Mouse (Mus musculus) gastrocnemius, postnatal 14 days (tissue): ENCODE results near the gene 2810004N23Rik. TPM values are rescaled to one million over a fixed set of nuclear protein-coding genes. Genes with fewer than 3 reads are reported as not detected.

Source experiments
- DNase-seq: peaks from one replicate; pipeline ENCODE4 v3.0.0; 2021; ENCODE audit warnings: mixed read lengths
- intact Hi-C: fragments of 180-260 bp; cut with DNase I; formaldehyde crosslinking; loops from one replicate; pipeline ENCODE4 v1.15.1; 2025; ENCODE audit warnings: low total_unique reads
- total RNA-seq, 2 experiments: library from RNA; stranded (reverse); gene quantifications; 2 replicates each; pipeline ENCODE4 v1.2.3; 2021

Gene 2810004N23Rik
- total RNA-seq, 2 experiments from 2014 or later: 25.1 to 30.6 TPM

DNA sequence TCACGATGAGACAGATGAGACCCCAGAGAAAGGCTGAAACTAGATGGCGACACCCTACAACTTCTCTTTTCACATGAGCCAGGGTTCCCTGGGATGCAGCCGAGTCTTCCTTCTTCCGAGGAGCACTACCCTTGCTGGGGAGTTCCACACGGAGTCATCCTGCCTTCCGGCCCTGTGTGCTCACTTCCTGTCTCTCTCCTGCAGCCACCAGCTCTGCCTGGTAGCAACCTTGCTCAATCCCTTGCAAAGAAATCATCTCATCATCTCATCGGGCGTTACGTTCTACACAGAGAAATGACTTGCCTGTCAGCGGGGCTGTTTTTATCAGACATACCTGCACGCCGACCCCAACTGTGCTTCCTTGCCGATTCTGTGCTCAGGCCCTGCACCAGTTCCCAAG lies 32.9 kb downstream of the 2810004N23Rik start:
- DNase-seq: no peak
- intact Hi-C loops: no loop called here

DNA sequence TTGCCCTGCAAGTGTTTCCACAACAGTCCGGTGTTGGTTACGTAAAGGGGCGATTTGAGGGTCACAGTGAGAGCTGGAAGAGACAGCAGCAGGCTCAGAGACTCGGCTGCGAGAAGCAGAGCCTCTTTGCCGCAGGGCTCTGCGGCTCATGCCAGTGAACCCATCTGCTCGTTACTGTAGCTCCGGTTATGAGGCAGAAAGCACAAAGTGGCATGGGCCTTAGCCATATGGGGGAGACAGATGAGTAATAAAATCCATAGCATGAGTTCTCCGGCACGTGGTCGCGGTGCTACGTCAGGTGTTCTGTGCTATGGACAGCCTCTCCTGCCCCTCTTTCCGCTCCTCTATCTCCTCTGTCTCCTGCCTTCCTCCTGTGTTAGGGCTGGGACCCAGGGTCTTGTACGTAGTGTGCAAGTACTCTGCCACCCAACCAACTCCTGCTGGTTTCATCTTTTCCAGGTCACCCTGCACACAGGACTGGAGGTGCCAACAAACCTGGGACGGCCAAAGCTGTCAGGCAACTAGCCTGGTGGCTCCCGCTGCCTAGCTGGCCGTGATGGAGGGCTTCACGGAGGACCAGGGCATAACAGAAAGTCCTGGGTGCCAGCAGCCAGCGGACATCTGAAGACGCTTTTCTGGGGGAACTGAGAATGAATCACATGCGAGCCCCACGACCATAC lies 34.2 kb downstream of the 2810004N23Rik start:
- DNase-seq: no peak
- intact Hi-C loops: no loop called here

DNA sequence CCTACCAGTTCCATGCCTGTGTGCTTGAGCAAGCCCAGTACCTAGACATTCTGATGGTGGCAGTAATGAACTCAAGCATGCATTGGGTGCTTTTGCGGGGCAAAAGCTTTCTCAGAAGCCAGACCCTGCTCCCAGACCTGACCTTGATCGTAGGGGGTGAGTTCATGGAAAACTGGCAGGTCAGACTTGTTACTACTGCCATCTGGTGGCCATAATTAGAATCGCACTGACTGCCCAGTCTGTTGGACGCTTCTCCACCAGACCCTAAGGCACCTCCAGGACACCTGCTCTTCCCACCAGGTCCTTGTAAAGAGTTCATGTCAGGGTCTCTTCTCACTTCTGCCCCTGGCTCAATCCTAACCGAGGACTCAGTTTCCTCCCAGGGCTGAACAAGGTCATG lies 35.5 kb downstream of the 2810004N23Rik start:
- peak; percentile 54 for DNase-seq
- intact Hi-C loops: loop anchor here (2.0 kb wide), 1 partner anchor 31 kb away; no protein-coding TSS in a partner anchor

DNA sequence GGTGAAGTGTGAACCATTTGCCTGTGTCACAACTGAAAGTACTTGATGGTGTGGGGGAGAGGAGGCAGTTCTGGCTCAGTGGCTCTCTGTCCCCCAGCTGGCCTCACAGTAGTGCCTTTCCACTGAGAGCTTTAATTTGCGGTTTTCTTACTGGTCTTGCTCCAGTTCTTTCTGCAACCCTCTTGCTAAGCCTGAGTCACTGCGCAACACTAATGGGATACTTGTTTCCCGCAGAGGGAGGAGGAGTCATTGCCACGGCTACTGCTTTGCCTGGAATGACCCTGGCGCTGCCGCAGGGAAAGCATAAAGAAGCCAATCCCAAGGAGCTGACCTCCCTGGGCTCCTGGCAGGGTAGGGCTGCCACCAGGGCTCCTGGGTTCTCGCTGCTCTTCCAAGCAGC lies 36.3 kb downstream of the 2810004N23Rik start:
- DNase-seq: peak; percentile 61
- intact Hi-C loops: loop anchor here (2.0 kb wide), 1 partner anchor 30 kb away; no protein-coding TSS in a partner anchor

DNA sequence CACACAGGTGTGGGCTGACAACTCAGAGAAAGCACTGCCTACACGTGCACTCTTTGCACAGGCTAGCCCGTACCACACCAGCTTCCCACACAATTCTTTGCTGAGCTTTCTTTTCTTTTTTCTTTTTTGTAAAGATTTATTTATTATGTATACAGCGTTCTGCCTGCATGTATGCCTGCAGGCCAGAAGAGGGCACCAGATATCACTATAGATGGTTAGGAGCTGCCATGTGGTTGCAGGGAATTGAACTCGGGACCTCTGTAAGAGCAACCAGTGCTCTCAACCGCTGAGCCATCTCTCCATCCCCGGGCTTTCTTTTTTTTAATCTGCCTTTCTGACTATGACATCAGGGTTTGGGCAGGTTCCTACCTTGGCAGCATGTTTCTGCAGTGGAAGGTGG lies 39.4 kb downstream of the 2810004N23Rik start:
- intact Hi-C loops: no loop called here
- no peak for DNase-seq

DNA sequence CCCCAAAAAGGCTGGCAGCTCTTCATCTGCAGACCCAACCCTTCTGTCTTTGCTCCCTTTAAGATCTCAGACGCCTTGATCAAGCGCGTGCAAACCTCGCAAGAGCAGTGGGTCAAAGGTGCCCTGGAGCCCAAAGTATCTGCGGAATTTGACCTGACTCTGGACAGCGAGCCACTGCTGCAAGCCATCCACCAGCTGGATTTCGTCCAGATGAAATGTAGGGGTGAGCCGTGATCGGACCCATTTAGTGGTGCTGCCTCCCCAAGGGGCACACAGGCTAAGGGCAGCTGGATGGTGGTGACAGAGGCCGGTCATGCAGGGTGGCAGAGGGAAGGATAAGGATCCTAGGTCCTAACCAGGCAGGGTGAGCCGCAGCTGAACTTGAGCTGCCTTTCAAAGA lies 42.8 kb downstream of the 2810004N23Rik start:
- intact Hi-C loops: no loop called here
- no peak for DNase-seq

DNA sequence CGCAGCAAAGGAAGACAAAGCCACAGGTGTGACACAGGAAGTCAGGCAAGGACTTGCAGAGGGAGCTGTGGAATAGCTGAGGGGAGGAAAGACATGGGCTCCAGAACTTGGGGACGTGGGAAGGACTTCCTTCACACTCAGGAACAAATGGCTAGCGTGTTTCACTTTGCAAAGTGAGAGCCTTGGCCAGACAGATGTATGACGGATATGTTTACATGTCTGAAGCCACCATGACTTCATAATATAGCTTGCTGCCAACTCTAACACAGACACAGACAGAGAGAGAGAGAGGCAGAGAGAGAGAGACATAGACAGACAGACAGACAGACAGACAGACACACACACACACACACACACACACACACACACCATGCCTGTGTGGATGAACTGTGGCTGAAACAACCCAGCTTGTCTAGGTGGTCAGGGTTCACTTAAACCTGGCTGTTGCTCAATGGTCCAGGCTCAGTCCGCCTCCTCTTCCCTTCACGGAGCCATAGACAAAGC lies 43.3 kb downstream of the 2810004N23Rik start:
- intact Hi-C loops: no loop called here

DNA sequence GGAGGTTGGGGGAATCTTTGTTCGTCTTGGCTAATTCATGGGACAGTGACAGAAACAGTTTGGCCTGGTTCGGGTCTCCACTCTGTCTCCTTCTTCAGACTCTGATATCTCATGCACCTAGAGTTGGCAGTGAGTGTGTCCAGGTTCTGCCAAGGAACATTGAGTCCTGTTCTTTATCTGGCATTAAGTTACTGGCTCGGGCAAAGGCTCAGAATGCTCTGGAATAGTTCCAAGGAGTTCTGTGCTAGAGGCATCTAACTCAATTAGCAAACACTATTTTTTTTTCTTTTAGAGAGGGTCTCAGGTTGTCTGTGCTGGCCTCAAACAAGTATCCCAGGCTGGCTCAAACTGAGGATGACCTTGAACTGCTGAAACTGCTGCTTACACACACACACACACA lies 45.6 kb downstream of the 2810004N23Rik start:
- intact Hi-C loops: no loop called here

More for the DNA sequence above, 43.3 kb downstream of the 2810004N23Rik start:
- DNase-seq: no peak

DNA sequence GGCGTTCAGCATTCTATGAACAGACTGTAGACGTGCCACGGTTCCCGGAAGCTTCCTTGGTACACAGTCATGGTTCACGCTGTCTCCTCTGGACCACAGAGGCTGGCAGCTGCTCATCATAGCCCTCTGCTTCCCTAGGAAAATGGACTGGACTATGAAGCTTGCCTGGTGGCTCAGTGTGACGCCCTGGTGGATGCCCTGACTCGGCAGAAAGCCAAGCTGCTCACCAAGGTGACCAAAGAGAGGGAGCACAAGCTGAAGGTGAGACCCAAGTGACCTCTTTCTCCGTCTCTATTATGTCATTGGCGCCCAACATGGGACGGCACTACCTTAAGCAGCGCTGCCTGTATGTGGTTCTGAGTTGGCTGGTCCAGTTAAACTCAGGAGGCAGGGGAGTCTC lies 46.1 kb downstream of the 2810004N23Rik start:
- DNase-seq: no peak
- intact Hi-C loops: no loop called here

More for the DNA sequence above, 45.6 kb downstream of the 2810004N23Rik start:
- no peak for DNase-seq

DNA sequence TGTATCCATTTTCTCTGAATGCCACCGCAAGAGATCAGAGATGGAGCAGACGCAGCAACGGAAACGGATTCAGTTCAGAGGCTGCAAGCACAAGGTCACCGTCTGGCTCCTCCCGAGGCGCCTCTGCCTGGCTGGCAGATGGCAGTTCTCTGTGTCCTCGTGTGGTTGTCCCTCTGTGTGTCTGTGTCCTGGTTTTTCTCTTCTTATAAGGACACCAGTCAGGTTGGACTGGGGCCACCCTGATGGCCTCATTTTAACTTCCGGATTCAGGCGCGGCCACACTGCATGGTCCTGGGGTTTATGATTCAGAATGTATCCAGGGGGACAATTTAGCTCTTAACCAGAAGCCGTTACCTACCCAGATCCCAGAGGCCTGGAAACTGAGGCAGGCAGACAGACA lies 47.0 kb downstream of the 2810004N23Rik start:
- no peak for DNase-seq
- intact Hi-C loops: no loop called here

DNA sequence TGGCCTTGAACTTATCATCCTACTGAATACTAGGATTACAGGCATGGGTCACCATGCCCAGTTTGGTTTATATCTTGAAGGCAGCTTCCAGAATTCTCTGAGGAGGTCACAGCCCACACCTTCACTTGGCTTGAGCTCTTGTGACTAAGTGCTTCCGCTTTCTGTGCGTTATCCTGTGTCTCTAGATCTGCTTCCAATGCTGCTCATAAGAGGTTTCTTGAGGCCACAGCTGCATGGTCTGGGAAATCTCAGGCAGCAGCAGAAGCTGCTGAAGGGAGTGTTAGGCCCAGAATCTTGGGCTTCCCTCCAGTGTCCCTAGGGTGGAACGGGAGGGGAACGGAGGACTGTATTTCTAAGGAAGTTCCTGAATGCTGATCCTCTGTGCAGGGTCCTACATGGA lies 49.6 kb downstream of the 2810004N23Rik start:
- DNase-seq: no peak
- intact Hi-C loops: no loop called here

DNA sequence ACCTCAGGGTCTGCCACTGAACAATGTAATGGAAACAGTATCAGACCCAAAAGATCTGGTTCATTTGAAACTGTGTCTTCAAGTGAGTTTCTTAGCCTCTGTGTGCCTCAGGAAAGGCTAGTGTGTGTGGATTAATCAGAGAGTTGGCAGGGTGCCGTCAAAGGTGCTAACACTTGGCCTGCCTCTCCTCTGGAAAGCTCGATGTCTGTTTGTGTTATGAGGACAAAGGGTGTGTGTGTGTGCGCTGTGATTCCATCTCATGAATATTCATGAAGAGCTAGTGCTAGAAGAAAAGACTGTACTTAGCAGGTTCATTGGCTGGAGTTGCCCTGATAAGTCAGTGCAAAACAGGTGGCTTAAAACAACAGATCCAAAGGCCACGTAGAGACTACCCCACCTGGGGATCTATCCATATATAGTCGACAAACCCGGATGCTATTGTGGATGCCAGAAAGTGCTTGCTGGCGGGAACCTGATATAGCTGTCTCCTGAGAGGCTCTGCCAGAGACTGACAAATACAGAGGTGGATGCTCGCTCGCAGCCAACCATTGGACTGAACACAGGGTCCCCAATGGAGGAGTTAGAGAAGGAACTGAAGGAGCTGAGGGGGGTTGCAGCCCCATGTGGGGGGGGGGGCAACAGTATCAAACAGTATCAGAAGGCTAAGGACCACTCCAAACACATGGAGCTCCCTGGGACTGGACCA lies 52.1 kb downstream of the 2810004N23Rik start:
- intact Hi-C loops: no loop called here
- DNase-seq: no peak

DNA sequence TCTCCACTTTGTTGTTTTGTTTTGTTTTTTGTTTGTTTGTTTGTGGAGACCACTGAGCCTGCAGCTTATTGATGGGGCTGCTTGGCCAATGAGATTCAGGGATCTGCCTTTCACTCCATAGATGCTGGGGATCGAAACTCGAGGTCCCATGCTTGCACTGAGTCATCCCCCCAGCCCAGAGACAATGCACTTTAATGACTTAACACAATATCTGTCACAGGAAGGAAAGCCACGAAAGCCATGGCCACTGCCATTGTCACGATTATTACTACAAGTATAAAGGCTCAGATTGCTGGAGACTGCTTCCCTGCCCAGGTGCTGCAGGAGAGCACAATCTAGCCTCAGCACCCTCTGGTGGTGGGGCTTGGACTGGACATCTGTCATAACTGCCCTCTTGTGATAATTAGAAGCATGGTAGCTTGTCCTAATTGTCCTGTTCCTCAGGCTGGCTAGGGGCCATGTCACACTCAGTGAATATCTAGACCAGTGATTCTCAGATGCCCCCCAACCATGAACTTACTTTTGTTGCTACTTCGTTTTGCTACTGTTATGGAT lies 52.8 kb downstream of the 2810004N23Rik start:
- no peak for DNase-seq
- intact Hi-C loops: no loop called here

DNA sequence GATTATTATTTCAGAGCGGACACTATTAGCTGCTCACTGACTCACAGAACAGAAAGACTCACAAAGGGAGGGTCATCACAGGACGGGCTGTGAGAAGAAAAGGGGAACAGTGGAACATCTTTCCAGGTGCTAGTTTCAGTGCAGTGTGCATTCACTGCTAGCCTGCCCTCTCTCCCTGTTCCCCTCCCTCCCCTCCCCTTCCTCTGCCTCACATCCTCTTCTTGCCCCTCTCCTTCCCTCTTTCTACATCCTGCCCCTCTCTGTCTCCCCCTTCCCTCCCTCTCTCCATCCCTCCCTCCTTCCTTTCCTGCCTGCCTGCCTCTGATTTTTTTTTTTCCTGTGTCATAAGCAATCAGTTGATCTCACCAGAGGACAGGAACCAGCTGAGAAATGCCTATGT lies 53.5 kb downstream of the 2810004N23Rik start:
- DNase-seq: no peak
- intact Hi-C loops: no loop called here

DNA sequence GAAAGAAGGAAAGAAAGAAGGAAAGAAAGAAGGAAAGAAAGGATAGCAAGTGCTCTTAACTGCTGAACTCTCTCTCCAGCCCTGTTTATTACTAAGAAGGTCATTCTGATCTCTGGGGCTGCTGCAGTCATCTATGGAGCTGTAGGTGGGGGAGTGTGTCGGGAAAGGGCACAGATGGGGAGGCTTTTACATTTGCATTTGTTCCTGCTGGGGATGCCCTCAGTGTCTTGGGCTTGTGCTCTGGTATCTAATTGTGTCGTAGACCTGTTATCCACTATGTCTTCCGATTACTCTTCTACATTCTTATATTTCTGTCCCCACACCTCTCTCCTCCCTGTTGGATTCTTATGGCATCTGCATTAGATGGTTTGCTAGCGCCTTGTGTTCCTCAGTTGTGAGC lies 56.9 kb downstream of the 2810004N23Rik start:
- intact Hi-C loops: no loop called here

DNA sequence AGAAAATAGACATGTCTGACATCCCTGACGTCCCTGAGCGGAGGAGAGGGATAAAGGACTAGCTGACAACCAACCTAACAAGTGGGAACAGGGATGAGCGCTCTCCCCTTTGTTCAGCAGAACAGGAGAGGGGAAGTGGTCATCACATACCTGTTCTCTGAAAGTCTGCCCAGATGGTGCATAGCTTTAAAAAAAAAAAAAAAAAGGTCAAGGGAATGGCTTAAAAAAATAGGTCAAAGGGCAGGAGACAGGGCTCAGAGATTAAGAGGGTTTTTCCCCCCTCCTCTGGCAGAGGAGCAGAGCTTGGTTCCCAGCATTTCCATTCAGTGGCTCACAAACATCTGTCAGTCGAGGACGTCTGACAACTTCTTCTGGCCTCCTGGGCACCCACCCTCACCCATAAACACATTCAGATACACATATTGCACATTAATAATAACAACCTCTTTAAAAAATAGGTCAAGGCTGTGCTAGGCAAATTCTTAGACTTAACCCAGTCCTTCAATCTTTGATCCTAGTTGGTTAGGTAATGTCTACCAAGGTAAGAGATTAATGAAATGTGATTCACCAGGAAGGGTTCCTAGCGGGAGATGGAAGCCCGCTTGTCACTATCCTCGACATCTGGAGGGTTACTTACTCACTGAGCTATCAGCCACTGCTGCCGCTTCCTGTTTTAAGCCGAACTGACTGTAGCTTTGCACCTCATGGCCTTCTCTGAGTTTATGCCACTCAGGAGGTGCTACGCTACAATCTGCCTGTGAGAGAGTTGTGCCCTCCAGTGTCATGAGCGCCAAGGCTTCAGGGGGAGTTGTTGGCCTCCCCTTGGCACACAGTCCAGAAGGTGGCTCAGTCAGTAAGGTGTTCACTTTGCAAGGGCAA lies 58.9 kb downstream of the 2810004N23Rik start:
- no peak for DNase-seq
- intact Hi-C loops: no loop called here

More for the DNA sequence above, 56.9 kb downstream of the 2810004N23Rik start:
- no peak for DNase-seq

DNA sequence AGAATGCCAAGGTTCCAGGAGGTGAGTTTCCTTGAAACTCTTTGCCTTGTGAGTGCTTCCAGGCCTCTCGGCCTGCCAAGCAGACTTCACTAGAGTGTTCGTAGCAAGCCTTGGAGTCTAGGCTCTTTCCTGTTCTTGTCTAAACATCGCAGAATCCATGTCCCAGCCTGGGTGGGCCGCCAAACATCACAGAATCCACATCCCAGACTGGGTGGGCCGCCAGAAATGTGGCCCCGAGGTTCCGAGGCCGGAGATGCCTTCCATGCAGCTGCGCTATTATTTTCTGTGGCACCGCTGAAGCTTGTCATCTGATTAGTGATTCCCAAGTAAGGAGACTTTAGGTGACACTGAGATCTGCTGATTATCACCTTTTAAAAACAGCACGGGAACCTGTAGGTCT lies 62.4 kb downstream of the 2810004N23Rik start:
- DNase-seq: no peak
- intact Hi-C loops: no loop called here

DNA sequence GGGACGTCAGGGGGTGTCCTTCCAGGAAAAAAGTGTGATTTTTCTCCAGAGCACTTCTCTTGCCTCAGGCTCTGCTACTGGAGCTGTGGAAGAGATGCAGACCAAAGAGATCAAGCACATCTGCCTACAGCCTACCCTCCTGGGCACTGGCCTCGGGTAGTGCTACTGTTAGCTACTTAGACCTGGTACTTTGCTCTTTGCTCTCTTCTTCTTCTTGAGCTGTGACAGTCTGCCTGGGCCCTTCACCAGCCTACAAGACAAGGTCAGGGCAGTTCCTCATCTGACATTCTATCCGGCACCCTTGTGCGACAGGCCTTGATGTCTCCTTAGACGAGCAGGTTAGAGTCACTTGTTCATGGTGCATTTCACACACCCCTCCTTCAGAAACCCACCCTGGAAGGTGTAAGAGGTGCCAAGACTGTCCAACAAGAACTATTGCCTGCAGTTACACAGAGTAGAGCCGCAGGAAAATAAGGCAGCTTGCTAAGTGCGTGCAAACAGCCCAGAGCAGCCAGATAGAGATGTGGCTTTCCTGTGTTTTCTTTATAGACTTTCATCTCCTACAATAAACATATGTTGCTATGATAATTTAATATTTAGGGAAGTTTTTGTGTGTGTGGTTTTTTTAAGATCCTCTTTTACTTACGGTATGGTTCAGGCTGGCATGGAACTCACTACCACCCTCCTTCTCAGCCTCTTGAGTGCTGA lies 67.0 kb downstream of the 2810004N23Rik start:
- intact Hi-C loops: loop anchor here (2.0 kb wide), 1 partner anchor 31 kb away; no protein-coding TSS in a partner anchor
- DNase-seq: no peak

DNA sequence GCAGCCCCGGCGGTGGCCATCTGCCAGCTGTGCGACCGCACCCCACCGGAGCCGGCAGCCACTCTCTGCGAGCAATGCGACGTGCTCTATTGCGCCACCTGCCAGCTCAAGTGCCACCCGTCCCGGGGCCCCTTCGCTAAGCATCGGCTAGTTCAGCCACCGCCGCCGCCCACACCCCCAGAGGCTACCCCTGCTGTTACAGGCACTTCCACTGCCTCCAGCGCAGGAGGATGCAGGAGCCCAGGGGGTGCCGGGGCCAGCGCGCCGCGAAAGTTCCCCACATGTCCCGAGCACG lies 68.5 kb downstream of the 2810004N23Rik start:
- DNase-seq: peak; percentile 22
- intact Hi-C loops: no loop called here
